Mouse (Mus musculus): ENCODE measurements around the gene Esrp2.

DNA sequence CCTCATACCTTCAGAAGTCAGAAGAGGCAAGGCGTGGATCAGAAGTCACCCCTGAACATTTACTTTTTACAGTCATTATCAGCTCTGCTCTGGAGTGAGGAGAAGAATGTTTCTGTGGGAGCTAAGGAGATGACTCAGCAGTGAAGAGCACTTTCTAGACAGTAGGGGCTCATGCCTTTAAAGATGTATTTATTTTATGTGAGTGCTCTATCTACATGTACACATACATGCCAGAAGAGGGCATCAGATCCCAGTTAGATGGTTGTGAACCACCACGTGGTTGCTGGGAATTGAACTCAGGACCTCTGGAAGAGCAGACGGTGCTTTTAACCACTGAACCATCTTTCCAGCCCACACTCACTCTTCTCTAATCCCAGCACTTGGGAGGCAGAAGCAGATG, 9.7 kb downstream of the Esrp2 start:
- TF ChIP-seq USF1 (IDR thresholded peaks at IDR 0.05; ENCODE audit: low read depth), result peak; percentile 46
- no peak for TF ChIP-seq CTCF (IDR thresholded peaks at IDR 0.05; ENCODE audit: control insufficient read depth, insufficient read depth, insufficient read length)
- no peak for TF ChIP-seq MYOG (IDR thresholded peaks at IDR 0.05; ENCODE audit: control insufficient read depth, extremely low read depth, insufficient read length)
- TF ChIP-seq CEBPB (IDR thresholded peaks at IDR 0.05; ENCODE audit: low read depth), result no peak
